Mouse (Mus musculus) bone marrow macrophage, adult 2 months (primary cell): ENCODE results near the gene Rtkn.

Experiments used
- CTCF ChIP-seq: IDR thresholded peaks from 2 replicates; pipeline ENCODE4 v1.5.1; 2012; ENCODE audit warnings: low read depth, mild to moderate bottlenecking, low read length, moderate library complexity
- POLR2A ChIP-seq: IDR thresholded peaks from 2 replicates; pipeline ENCODE4 v1.6.1; 2012; ENCODE audit warnings: mild to moderate bottlenecking, low read depth, low read length, borderline replicate concordance

DNA sequence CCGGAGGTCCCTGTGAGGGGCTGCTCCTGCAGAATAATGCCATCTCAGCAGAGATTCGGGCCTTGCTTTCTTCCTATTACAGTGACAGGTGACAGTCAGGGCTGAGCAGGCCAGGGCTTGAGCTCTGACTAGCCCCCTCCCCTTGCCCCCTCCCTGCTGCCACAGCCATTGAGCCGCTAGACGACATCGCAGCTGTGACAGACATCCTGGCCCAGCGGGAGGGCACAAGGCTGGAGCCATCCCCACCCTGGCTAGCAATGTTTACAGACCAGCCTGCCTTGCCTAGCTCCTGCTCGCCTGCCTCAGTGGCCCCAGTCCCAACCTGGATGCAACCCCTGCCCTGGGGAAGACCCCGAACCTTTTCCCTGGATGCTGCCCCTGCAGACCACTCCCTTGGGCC is 16.5 kb downstream of the Rtkn start:
- no peak for TF ChIP-seq POLR2A
- TF ChIP-seq CTCF: no peak
